Mouse (Mus musculus): ENCODE data around the gene Mob2. TPM values are rescaled to one million over a fixed set of nuclear protein-coding genes. Genes with fewer than 3 reads are reported as not detected.

Gene Mob2
- polyA plus RNA-seq, 1 experiment: 19.0 TPM

- Histone ChIP-seq H3K27ac (ENCODE audit: insufficient read depth, low read length) (no peak overlapping the region), H3K4me1 (ENCODE audit: control insufficient read depth, insufficient read depth, low read length) (no peaks in the 10 kb centered on the region), H3K9me3 (replicated peaks; ENCODE audit: control insufficient read depth, insufficient read depth, low read length, poor library complexity, severe bottlenecking) (no peaks in the 10 kb centered on the region), H3K9ac (ENCODE audit: low read depth, poor library complexity, severe bottlenecking) (peak overlapping the region; percentile 94), H3K4me3 (ENCODE audit: low read depth, low read length) (peak overlapping the region; percentile 61), H3K27me3 (ENCODE audit: control insufficient read depth, insufficient read depth, low read length, poor library complexity, severe bottlenecking) (no peaks in the 10 kb centered on the region), H3K36me3 (ENCODE audit: control insufficient read depth, insufficient read depth, low read length, poor library complexity, severe bottlenecking) (no peaks in the 10 kb centered on the region)
- TF ChIP-seq CTCF (IDR thresholded peaks at IDR 0.05; ENCODE audit: low read depth, low read length) (no peak), POLR2A (IDR thresholded peaks at IDR 0.05; ENCODE audit: insufficient read depth, low read length) (no peak), EP300 (IDR thresholded peaks at IDR 0.05; ENCODE audit: insufficient read depth, low read depth, low read length) (no peak)
Observed at GRCm38 (mm10) chr7:142060185-142060930, 507 bp downstream of the Mob2 start.

DNA sequence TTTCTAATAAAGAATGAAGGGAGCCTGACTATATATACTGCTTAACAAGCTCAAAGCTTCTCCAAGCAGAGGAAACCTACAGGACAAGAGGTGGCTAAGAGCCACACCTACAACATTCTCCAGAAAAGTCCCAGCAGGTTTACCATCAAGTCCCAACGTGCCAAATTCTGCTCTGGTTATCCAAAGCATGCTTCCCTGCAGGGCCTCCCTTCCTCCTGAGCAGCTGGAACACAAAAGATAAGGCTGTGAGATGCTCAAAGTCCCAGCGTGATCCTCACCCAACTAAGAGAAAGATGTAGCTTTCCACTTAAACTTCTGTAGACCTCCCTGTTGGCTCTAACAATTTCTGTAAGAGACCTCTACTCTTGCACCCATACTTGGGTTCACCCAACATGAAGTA, 1.8 kb downstream of the Mob2 start:
- no peaks in the 10 kb centered on the region for H3K27me3 ChIP-seq (ENCODE audit: control insufficient read depth, insufficient read depth, low read length, poor library complexity, severe bottlenecking)
- no peak overlapping the region for H3K9ac ChIP-seq (ENCODE audit: low read depth, poor library complexity, severe bottlenecking)
- TF ChIP-seq CTCF (IDR thresholded peaks at IDR 0.05; ENCODE audit: low read depth, low read length): no peak
- TF ChIP-seq EP300 (IDR thresholded peaks at IDR 0.05; ENCODE audit: insufficient read depth, low read depth, low read length): no peak
- TF ChIP-seq POLR2A (IDR thresholded peaks at IDR 0.05; ENCODE audit: insufficient read depth, low read length): no peak
- H3K27ac ChIP-seq (ENCODE audit: insufficient read depth, low read length): no peak overlapping the region
- H3K9me3 ChIP-seq (replicated peaks; ENCODE audit: control insufficient read depth, insufficient read depth, low read length, poor library complexity, severe bottlenecking): no peaks in the 10 kb centered on the region
- no peaks in the 10 kb centered on the region for H3K36me3 ChIP-seq (ENCODE audit: control insufficient read depth, insufficient read depth, low read length, poor library complexity, severe bottlenecking)
- H3K4me3 ChIP-seq (ENCODE audit: low read depth, low read length): no peak overlapping the region
- no peaks in the 10 kb centered on the region for H3K4me1 ChIP-seq (ENCODE audit: control insufficient read depth, insufficient read depth, low read length)

- Histone ChIP-seq H3K36me3 (ENCODE audit: control insufficient read depth, insufficient read depth, low read length, poor library complexity, severe bottlenecking) (no peaks in the 10 kb centered on the region), H3K9ac (ENCODE audit: low read depth, poor library complexity, severe bottlenecking) (no peak overlapping the region), H3K4me1 (ENCODE audit: control insufficient read depth, insufficient read depth, low read length) (no peaks in the 10 kb centered on the region), H3K27ac (ENCODE audit: insufficient read depth, low read length) (no peak overlapping the region), H3K4me3 (ENCODE audit: low read depth, low read length) (no peak overlapping the region), H3K9me3 (replicated peaks; ENCODE audit: control insufficient read depth, insufficient read depth, low read length, poor library complexity, severe bottlenecking) (no peaks in the 10 kb centered on the region), H3K27me3 (ENCODE audit: control insufficient read depth, insufficient read depth, low read length, poor library complexity, severe bottlenecking) (no peaks in the 10 kb centered on the region)
- TF ChIP-seq CTCF (IDR thresholded peaks at IDR 0.05; ENCODE audit: low read depth, low read length) (no peak), POLR2A (IDR thresholded peaks at IDR 0.05; ENCODE audit: insufficient read depth, low read length) (no peak), EP300 (IDR thresholded peaks at IDR 0.05; ENCODE audit: insufficient read depth, low read depth, low read length) (no peak)
Observed at GRCm38 (mm10) chr7:142057121-142057520, 3.7 kb downstream of the Mob2 start.

DNA sequence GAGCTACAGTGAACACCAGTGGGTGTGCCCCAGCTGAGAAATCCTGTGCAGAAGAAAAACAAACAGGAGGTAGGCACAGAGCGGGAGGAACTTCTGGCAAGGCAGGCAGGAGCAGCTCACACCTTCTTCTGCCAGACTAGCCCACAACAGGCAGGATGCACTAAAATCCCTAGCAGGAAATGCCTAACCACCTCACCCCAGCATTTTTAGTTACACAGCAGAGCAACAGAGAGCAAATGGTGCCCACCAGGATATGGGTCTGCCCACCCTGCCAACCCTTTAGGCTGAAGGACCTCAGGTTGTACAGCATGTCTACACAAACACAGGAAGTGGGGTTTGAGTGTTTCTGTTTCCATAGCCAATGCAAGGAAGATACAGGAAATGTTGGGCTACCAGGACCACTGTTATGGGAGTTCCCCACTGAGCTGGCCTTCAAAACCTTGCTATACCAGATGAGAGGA, 4.2 kb downstream of the Mob2 start:
- H3K4me1 ChIP-seq (ENCODE audit: control insufficient read depth, insufficient read depth, low read length): no peaks in the 10 kb centered on the region
- H3K27me3 ChIP-seq (ENCODE audit: control insufficient read depth, insufficient read depth, low read length, poor library complexity, severe bottlenecking): no peaks in the 10 kb centered on the region
- H3K9ac ChIP-seq (ENCODE audit: low read depth, poor library complexity, severe bottlenecking): no peak overlapping the region
- no peaks in the 10 kb centered on the region for H3K36me3 ChIP-seq (ENCODE audit: control insufficient read depth, insufficient read depth, low read length, poor library complexity, severe bottlenecking)
- no peak overlapping the region for H3K27ac ChIP-seq (ENCODE audit: insufficient read depth, low read length)
- no peak overlapping the region for H3K4me3 ChIP-seq (ENCODE audit: low read depth, low read length)
- H3K9me3 ChIP-seq (replicated peaks; ENCODE audit: control insufficient read depth, insufficient read depth, low read length, poor library complexity, severe bottlenecking): no peaks in the 10 kb centered on the region
- TF ChIP-seq CTCF (IDR thresholded peaks at IDR 0.05; ENCODE audit: low read depth, low read length) (no peak), EP300 (IDR thresholded peaks at IDR 0.05; ENCODE audit: insufficient read depth, low read depth, low read length) (no peak), POLR2A (IDR thresholded peaks at IDR 0.05; ENCODE audit: insufficient read depth, low read length) (no peak)

DNA sequence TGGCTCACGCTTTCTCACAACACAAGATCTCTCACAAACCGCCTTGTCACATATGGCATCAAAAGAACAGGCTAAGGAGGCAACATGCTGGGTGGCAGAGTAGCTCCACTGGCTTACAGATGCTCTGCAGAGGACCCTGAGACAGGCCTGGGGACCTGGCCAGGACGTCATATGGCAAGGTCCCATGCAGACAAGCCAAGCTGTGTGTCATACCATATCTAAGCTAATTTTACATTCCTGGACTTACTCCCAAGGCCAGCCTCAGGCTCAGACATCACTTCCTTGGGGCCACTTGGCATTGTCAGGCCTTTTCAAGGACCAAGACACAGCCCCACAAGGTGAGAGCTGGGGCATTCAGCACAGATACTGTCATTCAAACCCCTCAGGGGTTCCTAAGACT, 5.4 kb downstream of the Mob2 start:
- Histone ChIP-seq H3K4me1 (ENCODE audit: control insufficient read depth, insufficient read depth, low read length) (no peaks in the 10 kb centered on the region), H3K9me3 (replicated peaks; ENCODE audit: control insufficient read depth, insufficient read depth, low read length, poor library complexity, severe bottlenecking) (no peaks in the 10 kb centered on the region), H3K27me3 (ENCODE audit: control insufficient read depth, insufficient read depth, low read length, poor library complexity, severe bottlenecking) (no peaks in the 10 kb centered on the region), H3K36me3 (ENCODE audit: control insufficient read depth, insufficient read depth, low read length, poor library complexity, severe bottlenecking) (no peaks in the 10 kb centered on the region), H3K9ac (ENCODE audit: low read depth, poor library complexity, severe bottlenecking) (no peak overlapping the region), H3K27ac (ENCODE audit: insufficient read depth, low read length) (no peak overlapping the region), H3K4me3 (ENCODE audit: low read depth, low read length) (no peak overlapping the region)
- TF ChIP-seq EP300 (IDR thresholded peaks at IDR 0.05; ENCODE audit: insufficient read depth, low read depth, low read length): no peak
- no peak for TF ChIP-seq CTCF (IDR thresholded peaks at IDR 0.05; ENCODE audit: low read depth, low read length)
- no peak for TF ChIP-seq POLR2A (IDR thresholded peaks at IDR 0.05; ENCODE audit: insufficient read depth, low read length)

GRCm38 (mm10) chr7:142050536-142050935, 10.3 kb downstream of the Mob2 start:
- Histone ChIP-seq H3K4me1 (ENCODE audit: control insufficient read depth, insufficient read depth, low read length) (peaks cover 2% of the 10 kb centered on the region), H3K4me3 (ENCODE audit: low read depth, low read length) (no peak overlapping the region), H3K27me3 (ENCODE audit: control insufficient read depth, insufficient read depth, low read length, poor library complexity, severe bottlenecking) (no peaks in the 10 kb centered on the region), H3K9ac (ENCODE audit: low read depth, poor library complexity, severe bottlenecking) (no peak overlapping the region), H3K9me3 (replicated peaks; ENCODE audit: control insufficient read depth, insufficient read depth, low read length, poor library complexity, severe bottlenecking) (no peaks in the 10 kb centered on the region), H3K36me3 (ENCODE audit: control insufficient read depth, insufficient read depth, low read length, poor library complexity, severe bottlenecking) (no peaks in the 10 kb centered on the region), H3K27ac (ENCODE audit: insufficient read depth, low read length) (no peak overlapping the region)
- TF ChIP-seq POLR2A (IDR thresholded peaks at IDR 0.05; ENCODE audit: insufficient read depth, low read length): no peak
- TF ChIP-seq EP300 (IDR thresholded peaks at IDR 0.05; ENCODE audit: insufficient read depth, low read depth, low read length): no peak
- no peak for TF ChIP-seq CTCF (IDR thresholded peaks at IDR 0.05; ENCODE audit: low read depth, low read length)
